Mouse (Mus musculus) E14TG2a.4 (cell line): ENCODE measurements around the gene Akr7a5.

Experiments used
- H3K27me3 ChIP-seq: 2 replicates; pipeline ENCODE4 v1.6.1; 2014; ENCODE audit warnings: low read length, control low read depth; ENCODE audit not compliant: insufficient read depth
- H3K36me3 ChIP-seq: 2 replicates; pipeline ENCODE4 v1.6.1; 2014; ENCODE audit warnings: low read length, control low read depth; ENCODE audit not compliant: insufficient read depth
- H3K4me1 ChIP-seq: replicated peaks from 2 replicates; pipeline ENCODE4 v1.6.1; 2014; ENCODE audit warnings: low read depth, low read length, control low read depth
- H3K4me3 ChIP-seq: replicated peaks from 2 replicates; pipeline ENCODE4 v1.5.1; 2014; ENCODE audit warnings: mild to moderate bottlenecking, low read length
- H3K9me3 ChIP-seq: 2 replicates; pipeline ENCODE4 v1.6.1; 2014; ENCODE audit warnings: low read length, control low read depth
- CTCF ChIP-seq: conservative IDR thresholded peaks from 2 replicates; pipeline ENCODE4 v1.5.1; 2014; ENCODE audit warnings: low read length
- NANOG ChIP-seq: IDR thresholded peaks from 2 replicates; pipeline ENCODE4 v1.6.1; 2014; ENCODE audit warnings: borderline replicate concordance, low read length, mixed read lengths
- POU5F1 ChIP-seq: IDR thresholded peaks from 2 replicates; pipeline ENCODE4 v1.6.1; 2014; ENCODE audit warnings: low read length, borderline replicate concordance

Gene Akr7a5

DNA sequence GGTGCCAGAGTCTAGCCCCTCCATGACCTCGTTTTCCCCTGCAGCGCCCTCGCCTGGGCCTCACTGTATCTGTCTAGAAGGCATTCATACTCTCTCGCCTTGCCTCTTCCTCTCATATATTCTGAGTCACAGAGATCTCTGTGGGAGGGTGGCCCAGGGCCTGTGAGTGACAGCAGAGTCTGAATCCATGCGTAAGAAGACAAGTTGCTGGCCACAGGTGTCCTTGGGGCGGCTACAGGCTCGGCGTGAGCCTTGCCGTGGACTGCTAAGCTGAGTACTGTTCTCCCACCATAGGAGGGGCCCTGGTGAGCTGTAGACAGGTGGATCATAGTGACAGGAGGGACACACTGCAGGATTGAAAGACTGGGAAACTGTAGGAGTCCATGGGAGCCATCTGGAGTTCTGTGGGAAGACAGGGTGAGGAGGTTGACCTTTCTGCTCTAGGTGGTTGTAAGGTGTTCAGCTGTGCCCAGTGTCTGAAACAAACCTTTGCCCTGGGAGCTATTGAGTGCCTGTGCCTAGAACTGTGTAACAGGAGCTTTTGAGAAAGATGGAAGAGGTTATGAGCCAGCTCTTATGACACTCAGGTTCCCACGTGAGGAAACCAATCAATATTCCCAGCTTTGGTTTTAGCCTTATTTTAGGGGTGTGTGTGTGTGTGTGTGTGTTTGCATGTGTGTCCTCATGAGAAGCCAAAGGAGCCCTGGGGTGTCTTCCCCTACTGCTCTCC lies 37.4 kb upstream of the Akr7a5 start:
- H3K36me3 ChIP-seq: peaks cover 96% of the 10 kb centered on the region
- no peak for TF ChIP-seq CTCF
- TF ChIP-seq NANOG: no peak
- TF ChIP-seq POU5F1: no peak
- H3K9me3 ChIP-seq: no peaks in the 10 kb centered on the region
- H3K27me3 ChIP-seq: no peaks in the 10 kb centered on the region
- peaks cover 21% of the 10 kb centered on the region for H3K4me1 ChIP-seq
- H3K4me3 ChIP-seq: no peak overlapping the region

DNA sequence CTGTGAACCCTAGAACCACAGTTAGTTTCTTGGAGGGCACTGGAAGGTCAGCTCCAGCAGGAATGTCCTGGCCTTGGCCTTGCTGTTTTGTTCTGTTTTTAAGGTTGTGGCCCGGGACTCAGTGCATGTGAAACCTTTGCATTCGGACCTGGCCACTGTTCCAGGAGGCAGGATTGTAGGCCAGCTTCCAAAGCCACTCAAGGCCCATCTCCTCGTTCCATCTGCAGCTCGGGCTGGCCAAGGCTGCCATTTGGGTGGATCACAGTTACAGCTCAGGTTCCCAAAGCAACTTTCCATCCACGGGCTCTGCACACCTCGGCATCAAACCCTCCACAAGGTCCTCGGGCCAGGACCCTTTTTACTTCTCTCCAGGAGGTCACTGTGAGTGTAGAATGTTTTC lies 36.0 kb upstream of the Akr7a5 start:
- Histone ChIP-seq H3K4me1 (peaks cover 16% of the 10 kb centered on the region), H3K9me3 (no peaks in the 10 kb centered on the region), H3K36me3 (peaks cover 96% of the 10 kb centered on the region), H3K27me3 (no peaks in the 10 kb centered on the region), H3K4me3 (no peak overlapping the region)
- TF ChIP-seq POU5F1 (no peak), CTCF (no peak), NANOG (no peak)

DNA sequence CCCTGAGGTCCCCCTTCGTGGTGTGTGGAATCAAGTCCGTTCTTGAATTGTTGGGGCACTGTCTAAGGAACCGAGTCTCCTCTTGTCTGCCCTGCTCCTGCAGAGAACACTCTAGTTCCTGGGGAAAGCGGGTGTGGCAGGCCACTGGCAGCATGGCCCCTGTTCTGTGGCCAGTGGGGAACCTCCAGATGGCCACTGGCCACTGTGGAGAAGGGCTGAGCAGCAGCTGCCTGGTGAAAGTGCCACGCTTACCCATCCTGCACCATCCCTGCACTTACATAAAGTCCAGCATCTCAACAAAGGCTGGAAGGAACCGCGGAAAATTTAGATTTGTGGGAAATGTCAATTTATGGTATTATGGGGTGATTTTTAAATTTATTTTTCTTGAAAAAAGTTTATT lies 34.1 kb upstream of the Akr7a5 start:
- H3K27me3 ChIP-seq: no peaks in the 10 kb centered on the region
- no peak overlapping the region for H3K4me3 ChIP-seq
- no peaks in the 10 kb centered on the region for H3K9me3 ChIP-seq
- peaks cover 98% of the 10 kb centered on the region for H3K36me3 ChIP-seq
- TF ChIP-seq NANOG (no peak), CTCF (no peak), POU5F1 (no peak)
- peaks cover 14% of the 10 kb centered on the region for H3K4me1 ChIP-seq

DNA sequence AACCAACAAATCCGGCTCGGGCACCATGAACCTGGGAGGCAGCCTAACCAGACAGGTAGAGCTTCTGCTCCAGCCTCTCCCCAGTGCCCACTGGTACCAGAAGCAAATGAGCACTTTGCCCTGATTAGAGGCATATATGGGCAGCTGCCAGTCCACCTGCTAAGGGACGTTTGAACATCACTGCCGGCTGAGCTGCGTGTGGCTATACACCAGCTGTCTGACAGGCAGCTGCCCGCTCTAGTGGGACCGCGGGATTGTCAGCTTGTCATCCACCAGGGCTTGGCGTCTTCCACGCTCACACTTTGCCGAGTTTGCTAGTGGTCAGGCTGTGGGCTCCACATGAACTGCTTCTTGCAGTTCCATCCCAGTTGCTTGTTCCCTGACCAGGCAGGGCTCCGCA lies 30.0 kb upstream of the Akr7a5 start:
- no peaks in the 10 kb centered on the region for H3K27me3 ChIP-seq
- no peaks in the 10 kb centered on the region for H3K9me3 ChIP-seq
- TF ChIP-seq POU5F1 (no peak), CTCF (no peak), NANOG (no peak)
- H3K4me3 ChIP-seq: no peak overlapping the region
- peaks cover 20% of the 10 kb centered on the region for H3K4me1 ChIP-seq
- H3K36me3 ChIP-seq: peaks cover 97% of the 10 kb centered on the region

DNA sequence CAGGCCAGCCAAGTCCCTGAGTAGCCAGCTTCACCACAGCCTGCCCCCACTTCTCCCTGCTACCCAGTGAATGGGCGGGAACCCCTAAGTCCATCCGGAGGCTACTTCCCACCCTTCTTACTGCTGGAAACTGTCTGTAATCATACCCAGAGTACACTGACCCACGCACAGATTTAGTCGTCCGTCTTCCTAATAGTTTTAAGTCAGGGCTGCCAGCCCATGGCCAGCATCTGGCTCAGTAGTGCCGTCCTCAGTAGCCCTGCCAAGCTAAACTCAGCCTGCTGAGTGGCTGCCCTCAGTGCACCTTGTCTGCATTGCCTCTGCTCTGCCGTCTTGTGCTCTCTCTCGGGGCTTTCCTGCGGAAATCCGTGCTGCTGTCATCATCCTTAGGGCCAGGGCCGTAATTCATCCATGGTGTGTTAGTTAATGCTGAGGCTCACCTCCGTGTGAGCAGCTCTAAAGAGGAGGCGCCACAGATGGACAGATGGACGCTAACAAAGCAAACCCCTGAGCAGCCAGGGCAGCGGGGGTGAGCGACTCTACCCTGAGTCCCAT lies 28.7 kb upstream of the Akr7a5 start:
- Histone ChIP-seq H3K4me1 (peaks cover 28% of the 10 kb centered on the region), H3K4me3 (no peak overlapping the region), H3K27me3 (no peaks in the 10 kb centered on the region), H3K9me3 (no peaks in the 10 kb centered on the region), H3K36me3 (peaks cover 97% of the 10 kb centered on the region)
- TF ChIP-seq NANOG: no peak
- no peak for TF ChIP-seq CTCF
- TF ChIP-seq POU5F1: no peak

DNA sequence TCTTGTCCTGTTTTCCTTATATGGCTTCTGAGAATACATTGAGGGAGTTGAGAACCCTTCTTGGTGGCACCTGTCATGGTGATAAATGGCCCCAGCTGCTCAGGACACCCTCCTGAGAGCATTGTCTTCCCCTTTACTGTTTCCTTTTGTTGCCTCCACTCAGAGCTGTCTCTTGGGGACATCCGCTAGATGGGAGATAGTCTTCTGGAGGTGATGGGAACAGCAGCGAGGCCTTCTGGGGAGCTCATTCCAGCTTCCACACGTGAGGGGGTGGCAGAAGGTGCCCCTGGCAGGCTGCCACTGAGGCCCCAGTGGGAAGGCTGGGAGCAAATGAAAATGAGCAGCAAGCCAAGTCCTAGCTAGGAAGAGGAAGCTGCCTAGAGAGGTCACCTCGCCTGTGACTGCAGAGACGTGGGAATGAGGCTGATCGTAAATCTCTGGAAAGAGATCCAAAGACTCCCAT lies 27.6 kb upstream of the Akr7a5 start:
- no peak for TF ChIP-seq POU5F1
- TF ChIP-seq CTCF: no peak
- TF ChIP-seq NANOG: no peak
- H3K36me3 ChIP-seq: peaks cover 98% of the 10 kb centered on the region
- no peaks in the 10 kb centered on the region for H3K9me3 ChIP-seq
- H3K27me3 ChIP-seq: no peaks in the 10 kb centered on the region
- no peak overlapping the region for H3K4me3 ChIP-seq
- peaks cover 33% of the 10 kb centered on the region for H3K4me1 ChIP-seq

DNA sequence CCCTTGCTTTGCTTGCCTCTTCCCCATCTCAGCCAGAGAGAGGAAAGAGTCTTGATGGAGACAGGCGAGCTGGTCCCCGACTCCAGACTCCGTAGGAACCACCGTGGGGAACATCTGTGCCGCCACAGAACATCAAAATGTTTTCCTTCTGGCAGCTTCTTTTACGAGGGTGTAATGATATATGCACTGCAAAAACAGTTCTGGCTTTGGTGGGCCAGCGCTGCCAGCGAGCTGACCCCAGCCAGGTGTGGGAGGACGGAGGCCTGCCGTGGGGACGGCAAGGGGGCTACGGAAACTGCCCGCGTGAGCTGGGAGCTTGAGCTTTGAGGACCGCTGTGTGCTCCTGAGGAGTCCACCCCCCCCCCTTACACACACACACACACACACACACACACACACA lies 25.7 kb upstream of the Akr7a5 start:
- peaks cover 47% of the 10 kb centered on the region for H3K4me1 ChIP-seq
- H3K36me3 ChIP-seq: peaks cover 99% of the 10 kb centered on the region
- H3K9me3 ChIP-seq: no peaks in the 10 kb centered on the region
- no peak for TF ChIP-seq CTCF
- TF ChIP-seq POU5F1: no peak
- TF ChIP-seq NANOG: no peak
- no peak overlapping the region for H3K4me3 ChIP-seq
- H3K27me3 ChIP-seq: no peaks in the 10 kb centered on the region

DNA sequence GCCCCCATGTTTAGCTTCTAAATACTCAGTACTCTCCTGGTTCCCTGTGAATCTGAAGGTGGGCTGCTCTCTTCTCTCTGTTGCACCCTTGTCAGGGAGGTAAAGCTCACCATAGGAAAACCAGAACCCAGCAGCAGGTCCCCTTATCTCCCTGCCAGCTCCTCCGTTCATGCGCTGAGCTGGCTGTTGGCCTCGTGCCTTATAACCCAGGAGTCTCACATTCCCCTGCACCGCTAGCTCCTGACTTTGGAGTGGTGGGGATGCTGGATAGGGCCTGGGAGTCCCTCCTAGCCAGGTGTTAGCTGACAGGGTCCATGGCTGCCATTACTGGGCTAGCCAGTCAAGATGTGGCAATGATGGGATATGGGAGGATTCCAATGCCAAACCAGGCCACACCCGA lies 24.3 kb upstream of the Akr7a5 start:
- TF ChIP-seq NANOG: no peak
- TF ChIP-seq CTCF: no peak
- no peak for TF ChIP-seq POU5F1
- Histone ChIP-seq H3K4me1 (peaks cover 58% of the 10 kb centered on the region), H3K27me3 (no peaks in the 10 kb centered on the region), H3K9me3 (no peaks in the 10 kb centered on the region), H3K4me3 (no peak overlapping the region), H3K36me3 (peaks cover 99% of the 10 kb centered on the region)
